Mouse (Mus musculus): Measurements from ENCODE around the gene Ndufc1. TPM values are rescaled to one million over a fixed set of nuclear protein-coding genes. Genes with fewer than 3 reads are reported as not detected.
A peak's percentile ranks its signal among the peaks of the same experiment; 100 is the strongest.
"Not testable (repeated sequence)": the region's sequence is repeated elsewhere in the genome, so short reads cannot be mapped to it uniquely, and the experiment has no call there.

Ndufc1 gene
- polyA plus RNA-seq (2012; rRNA removed): 88.1 and 106 TPM in 2 replicates

DNA sequence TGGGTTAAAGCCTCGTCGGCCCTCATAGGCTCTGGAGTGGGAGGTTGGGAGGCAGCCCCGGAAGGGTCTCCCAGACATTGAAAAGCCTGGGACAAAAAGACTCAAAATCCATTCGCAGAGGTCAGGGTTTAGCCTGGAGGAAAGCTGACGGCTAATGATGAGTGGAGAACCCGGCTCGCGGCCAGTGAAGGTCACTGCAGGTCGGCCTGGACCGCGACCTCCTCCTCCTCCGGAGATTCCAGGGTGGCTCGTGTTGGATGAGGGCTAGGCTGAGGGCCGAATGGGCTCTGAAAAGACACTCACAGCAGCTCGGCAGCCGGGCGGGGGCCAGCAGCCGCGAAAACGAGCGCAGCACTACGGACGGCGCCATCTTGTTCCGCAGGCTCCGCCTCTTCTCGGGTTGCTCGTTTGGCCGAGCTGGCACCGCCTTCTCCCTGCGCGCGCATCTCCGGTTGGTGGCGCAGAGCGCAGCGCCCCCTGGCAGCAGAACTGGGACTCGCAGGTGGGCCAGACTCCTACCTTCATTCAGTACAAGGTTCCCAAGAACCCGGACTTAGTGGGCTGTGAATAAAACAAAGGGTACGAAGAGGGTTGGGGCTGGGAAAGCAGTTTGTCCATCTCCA, at the start of gene Ndufc1:
Gene Ndufc1, minus strand, starts transcription at position 428 of the 623 bp plus-strand sequence.
- DNase-seq: peak; percentile 98
- TF ChIP-seq CTCF (IDR thresholded peaks at IDR 0.05; ENCODE audit: insufficient read depth, low read length) (peak; percentile 84), POLR2A (IDR thresholded peaks at IDR 0.05; ENCODE audit: borderline replicate concordance, extremely low read depth, low read depth, low read length) (peak; percentile 94)
- Histone ChIP-seq H3K4me3 (replicated peaks; ENCODE audit: extremely low read depth, low read depth, low read length) (peak within 1 kb of the TSS; percentile 83), H3K4me1 (ENCODE audit: control insufficient read depth, insufficient read depth, low read length) (peaks cover 4% of the 10 kb centered on the region; the same call in 1 of the 2 replicates)
- WGBS: under 1% methylated on average over 40 of the region's 40 CpGs

DNA sequence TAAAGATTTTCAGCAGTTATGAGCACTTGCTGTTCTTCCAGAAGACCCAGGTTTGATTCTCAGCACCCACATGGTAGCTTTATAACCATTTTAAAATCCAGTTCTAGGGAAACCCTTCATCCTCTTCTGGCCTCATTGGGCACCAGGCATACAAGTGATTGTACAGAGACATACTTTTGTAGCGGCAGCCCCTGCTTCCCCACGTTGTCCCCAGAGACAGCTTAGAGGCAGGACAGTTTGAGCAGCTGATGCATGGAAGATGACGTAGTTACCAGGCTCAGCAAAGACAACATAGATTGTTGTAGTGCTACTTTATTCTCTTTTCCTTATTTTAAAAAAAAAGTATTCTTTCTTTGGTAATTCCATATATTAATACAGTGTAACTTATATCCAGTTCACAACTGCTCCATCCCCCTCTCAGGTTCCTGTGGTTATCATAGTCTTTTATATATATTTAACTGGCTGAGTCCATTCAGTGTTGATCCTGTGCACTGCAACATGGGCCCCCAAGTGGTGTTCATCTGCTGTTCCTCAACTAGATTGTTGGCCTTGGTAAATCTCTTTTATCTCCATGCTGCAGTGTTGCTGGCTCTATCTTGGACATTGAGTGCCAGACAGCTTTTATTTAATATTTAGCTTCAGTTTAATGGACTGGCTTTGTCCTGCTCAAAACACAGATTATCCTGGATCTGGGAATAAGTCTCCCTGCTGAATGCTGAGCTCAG, 26.2 kb upstream of the Ndufc1 start:
- no peak for DNase-seq
- WGBS: 92% methylated on average over 3 of the region's 3 CpGs
- TF ChIP-seq CTCF (IDR thresholded peaks at IDR 0.05; ENCODE audit: insufficient read depth, low read length): no peak
- TF ChIP-seq POLR2A (IDR thresholded peaks at IDR 0.05; ENCODE audit: borderline replicate concordance, extremely low read depth, low read depth, low read length): no peak

DNA sequence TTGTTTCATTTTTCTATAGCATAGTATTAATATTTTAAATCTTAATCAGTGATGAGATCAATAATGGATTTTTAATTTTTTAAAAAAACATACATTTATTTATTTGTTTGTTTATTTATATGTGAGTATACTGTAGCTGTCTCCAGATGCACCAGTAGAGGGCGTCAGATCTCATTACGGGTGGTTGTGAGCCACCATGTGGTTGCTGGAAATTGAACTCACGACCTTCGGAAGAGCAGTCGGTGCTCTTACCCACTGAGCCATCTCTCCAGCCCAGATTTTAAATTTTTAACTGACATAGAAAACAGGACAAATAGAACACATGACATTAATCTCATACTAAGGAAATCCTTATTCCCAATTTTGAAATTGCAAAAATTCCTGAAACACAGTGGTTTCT, 25.6 kb upstream of the Ndufc1 start:
- DNase-seq; H3K4me1 ChIP-seq (ENCODE audit: control insufficient read depth, insufficient read depth, low read length); H3K4me3 ChIP-seq (replicated peaks; ENCODE audit: extremely low read depth, low read depth, low read length): not testable (repeated sequence)
- 86% methylated on average over 5 of the region's 5 CpGs for WGBS

More for the DNA sequence above, 26.2 kb upstream of the Ndufc1 start:
- Histone ChIP-seq H3K4me3 (replicated peaks; ENCODE audit: extremely low read depth, low read depth, low read length) (no peak overlapping the region), H3K4me1 (ENCODE audit: control insufficient read depth, insufficient read depth, low read length) (no peaks in the 10 kb centered on the region)

DNA sequence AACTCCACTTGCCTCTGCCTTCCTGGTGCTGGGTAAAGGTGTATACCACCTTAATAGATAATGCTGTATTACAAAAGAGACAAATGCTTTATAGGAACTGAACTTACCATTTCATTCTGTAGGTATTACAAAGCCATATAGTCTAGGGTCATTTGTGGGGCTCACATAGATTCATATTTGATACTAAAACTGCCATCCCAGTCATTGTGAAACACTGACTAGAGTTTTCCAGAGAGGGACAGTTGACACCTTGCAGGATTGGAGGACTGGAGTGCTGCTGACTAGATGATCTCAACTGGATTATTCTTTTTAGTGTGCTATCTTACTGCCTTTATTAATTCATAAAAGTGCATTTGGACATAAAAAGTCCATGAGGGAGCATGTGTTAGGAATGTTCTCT, 16.6 kb upstream of the Ndufc1 start:
- H3K4me3 ChIP-seq (replicated peaks; ENCODE audit: extremely low read depth, low read depth, low read length): no peak overlapping the region
- no peak for DNase-seq
- TF ChIP-seq POLR2A (IDR thresholded peaks at IDR 0.05; ENCODE audit: borderline replicate concordance, extremely low read depth, low read depth, low read length) (no peak), CTCF (IDR thresholded peaks at IDR 0.05; ENCODE audit: insufficient read depth, low read length) (no peak)
- no peaks in the 10 kb centered on the region; the same call in 1 of the 2 replicates for H3K4me1 ChIP-seq (ENCODE audit: control insufficient read depth, insufficient read depth, low read length)

DNA sequence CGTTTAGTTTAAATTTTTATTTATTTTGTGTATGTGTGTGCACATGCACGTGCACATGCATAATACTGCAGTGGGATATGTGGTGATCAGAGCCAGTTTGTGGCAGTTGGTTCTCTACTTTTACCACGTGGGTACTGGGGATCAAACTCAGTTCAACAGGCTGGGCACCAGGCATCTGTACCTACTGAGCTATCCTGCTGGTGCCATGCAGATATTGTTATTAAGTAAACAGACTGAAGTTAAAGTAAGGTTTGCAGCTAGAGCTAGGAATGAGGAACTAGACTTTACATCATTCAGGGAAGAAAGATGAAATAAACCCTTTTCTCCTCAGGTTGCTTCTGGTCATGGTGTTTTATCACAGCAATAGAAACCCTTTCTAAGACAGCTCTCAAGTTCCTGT, 13.1 kb upstream of the Ndufc1 start:
- TF ChIP-seq CTCF (IDR thresholded peaks at IDR 0.05; ENCODE audit: insufficient read depth, low read length) (no peak), POLR2A (IDR thresholded peaks at IDR 0.05; ENCODE audit: borderline replicate concordance, extremely low read depth, low read depth, low read length) (no peak)
- Histone ChIP-seq H3K4me3 (replicated peaks; ENCODE audit: extremely low read depth, low read depth, low read length) (no peak overlapping the region), H3K4me1 (ENCODE audit: control insufficient read depth, insufficient read depth, low read length) (peaks cover 6% of the 10 kb centered on the region)
- WGBS: 50% methylated on average over 3 of the region's 3 CpGs
- no peak for DNase-seq

DNA sequence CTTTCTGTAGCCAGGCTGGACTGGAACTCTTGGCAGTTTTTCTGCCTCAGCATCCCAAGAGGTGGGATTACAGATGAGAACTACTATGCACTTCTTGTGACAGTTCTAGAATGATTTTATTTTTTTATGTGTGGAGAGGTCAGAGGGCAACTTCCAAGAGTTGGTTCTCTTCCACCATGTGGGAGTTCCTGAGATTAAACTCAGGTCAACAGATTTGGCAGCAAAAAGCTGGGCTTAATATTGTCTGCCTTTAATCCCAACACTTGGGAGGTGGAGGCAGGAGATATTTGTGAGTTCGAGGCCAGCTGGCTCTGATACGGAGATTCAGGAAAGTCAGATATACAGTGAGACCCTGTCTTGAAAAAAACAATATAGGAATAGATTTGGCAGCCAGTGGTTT, 9.2 kb upstream of the Ndufc1 start:
- WGBS: 42% methylated on average over 2 of the region's 2 CpGs
- TF ChIP-seq POLR2A (IDR thresholded peaks at IDR 0.05; ENCODE audit: borderline replicate concordance, extremely low read depth, low read depth, low read length): no peak
- no peak for TF ChIP-seq CTCF (IDR thresholded peaks at IDR 0.05; ENCODE audit: insufficient read depth, low read length)
- no peak for DNase-seq
- H3K4me3 ChIP-seq (replicated peaks; ENCODE audit: extremely low read depth, low read depth, low read length): no peak overlapping the region
- peaks cover 10% of the 10 kb centered on the region for H3K4me1 ChIP-seq (ENCODE audit: control insufficient read depth, insufficient read depth, low read length)

DNA sequence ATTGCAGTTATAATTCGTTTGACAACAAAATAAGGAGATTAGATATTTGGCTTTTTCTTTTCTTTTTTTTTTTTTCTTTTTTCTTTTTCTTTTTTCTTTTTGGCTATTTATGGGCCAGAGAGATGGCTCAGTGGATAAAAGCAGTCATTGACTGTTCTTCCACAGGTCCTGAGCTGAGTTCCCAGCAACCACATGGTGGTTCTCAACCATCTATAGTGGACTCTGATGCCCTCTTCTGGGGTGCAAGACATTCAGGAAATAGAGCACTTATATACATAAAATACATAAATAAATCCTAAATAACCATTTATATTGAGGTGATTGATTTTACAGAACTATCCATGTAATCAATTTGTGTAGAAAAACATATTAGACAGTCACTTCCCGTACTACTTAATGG, 8.7 kb upstream of the Ndufc1 start:
- no peak for DNase-seq
- no peak for TF ChIP-seq POLR2A (IDR thresholded peaks at IDR 0.05; ENCODE audit: borderline replicate concordance, extremely low read depth, low read depth, low read length)
- no peak for TF ChIP-seq CTCF (IDR thresholded peaks at IDR 0.05; ENCODE audit: insufficient read depth, low read length)
- 33% methylated on average over 2 of the region's 2 CpGs for WGBS
- H3K4me1 ChIP-seq (ENCODE audit: control insufficient read depth, insufficient read depth, low read length): peaks cover 10% of the 10 kb centered on the region
- no peak overlapping the region for H3K4me3 ChIP-seq (replicated peaks; ENCODE audit: extremely low read depth, low read depth, low read length)

DNA sequence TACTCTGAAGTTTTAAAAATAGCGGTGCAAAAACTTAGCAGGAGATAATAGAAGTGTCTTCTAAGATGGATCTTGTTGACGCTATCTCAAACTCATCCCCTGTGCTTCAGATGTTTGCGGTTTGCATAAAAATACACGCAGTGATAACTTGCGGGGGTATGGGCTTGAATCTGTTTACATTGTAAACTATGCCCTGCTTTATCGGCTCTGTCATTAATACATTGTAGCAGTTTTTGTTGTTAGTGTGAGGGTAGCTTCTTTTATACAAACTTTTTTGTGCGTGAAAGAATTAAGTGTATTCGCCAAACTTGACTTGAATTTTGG, 8.3 kb upstream of the Ndufc1 start:
- 5% methylated on average over 8 of the region's 8 CpGs for WGBS
- TF ChIP-seq CTCF (IDR thresholded peaks at IDR 0.05; ENCODE audit: insufficient read depth, low read length) (no peak), POLR2A (IDR thresholded peaks at IDR 0.05; ENCODE audit: borderline replicate concordance, extremely low read depth, low read depth, low read length) (no peak)

DNA sequence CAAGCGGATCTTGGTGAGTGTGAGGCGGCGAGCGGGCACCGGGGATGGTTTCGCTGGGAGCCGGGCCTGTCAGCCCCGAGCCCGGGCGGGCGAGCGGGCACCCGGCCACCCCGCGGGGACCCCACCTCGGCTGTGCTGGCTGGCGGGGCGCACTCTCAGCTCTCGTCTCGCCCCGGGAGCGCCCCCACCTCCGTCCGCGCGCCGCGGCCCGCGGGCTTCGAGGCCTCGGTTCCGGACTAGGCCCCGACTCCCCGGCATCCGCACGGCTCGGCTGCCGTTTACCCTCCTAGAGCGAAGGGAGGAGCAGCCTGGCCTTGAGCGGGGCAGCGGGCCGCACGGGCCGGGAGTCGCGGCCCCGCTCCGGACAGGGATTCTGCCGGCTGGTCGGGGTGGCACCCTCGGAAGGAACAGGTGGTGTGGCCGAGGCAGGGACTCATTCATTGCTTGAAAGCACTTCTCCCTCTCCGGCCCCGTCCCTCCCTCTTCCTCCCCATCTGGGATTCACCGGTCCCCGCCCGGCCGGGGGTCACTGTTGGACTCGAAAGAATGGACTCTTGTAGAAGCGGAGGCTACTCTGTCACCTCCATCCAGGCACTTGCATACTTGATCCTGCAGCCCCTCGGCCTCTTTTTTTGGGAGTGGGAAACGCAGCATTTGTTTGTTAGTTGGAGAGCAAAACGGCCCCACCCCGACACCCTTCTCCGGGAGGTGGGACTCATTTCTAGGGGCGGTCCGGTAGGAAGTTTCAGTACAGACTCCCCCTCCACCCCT, 7.8 kb upstream of the Ndufc1 start:
- TF ChIP-seq POLR2A (IDR thresholded peaks at IDR 0.05; ENCODE audit: borderline replicate concordance, extremely low read depth, low read depth, low read length): no peak
- no peak for TF ChIP-seq CTCF (IDR thresholded peaks at IDR 0.05; ENCODE audit: insufficient read depth, low read length)
- WGBS: under 1% methylated on average over 68 of the region's 68 CpGs

More for the DNA sequence above, 8.3 kb upstream of the Ndufc1 start:
- Histone ChIP-seq H3K4me1 (ENCODE audit: control insufficient read depth, insufficient read depth, low read length) (peaks cover 10% of the 10 kb centered on the region), H3K4me3 (replicated peaks; ENCODE audit: extremely low read depth, low read depth, low read length) (peak overlapping the region; percentile 98)
- no peak for DNase-seq

DNA sequence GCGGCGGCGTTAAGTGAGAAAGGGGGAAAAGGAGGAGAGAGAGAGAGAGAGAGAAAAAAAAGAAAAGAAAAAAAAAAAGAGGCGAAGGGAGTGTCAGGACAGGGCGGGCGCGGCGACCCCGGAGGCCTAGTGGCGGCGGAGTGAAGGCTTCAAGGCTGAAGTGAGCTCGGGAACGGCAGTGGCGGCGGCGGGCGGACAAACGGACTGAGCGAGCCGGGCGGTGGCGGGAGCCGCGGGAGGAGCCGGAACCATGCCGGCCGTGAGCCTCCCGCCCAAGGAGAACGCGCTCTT, 7.2 kb upstream of the Ndufc1 start:
- under 1% methylated on average over 29 of the region's 30 CpGs for WGBS
- TF ChIP-seq POLR2A (IDR thresholded peaks at IDR 0.05; ENCODE audit: borderline replicate concordance, extremely low read depth, low read depth, low read length) (no peak), CTCF (IDR thresholded peaks at IDR 0.05; ENCODE audit: insufficient read depth, low read length) (no peak)
- peaks cover 10% of the 10 kb centered on the region for H3K4me1 ChIP-seq (ENCODE audit: control insufficient read depth, insufficient read depth, low read length)
- no peak for DNase-seq
- H3K4me3 ChIP-seq (replicated peaks; ENCODE audit: extremely low read depth, low read depth, low read length): peak overlapping the region; percentile 98

More for the DNA sequence above, 7.8 kb upstream of the Ndufc1 start:
- peak; percentile 48 for DNase-seq
- H3K4me3 ChIP-seq (replicated peaks; ENCODE audit: extremely low read depth, low read depth, low read length): peak overlapping the region; percentile 98
- H3K4me1 ChIP-seq (ENCODE audit: control insufficient read depth, insufficient read depth, low read length): peaks cover 10% of the 10 kb centered on the region

All from lung, adult 2 months (tissue).